Mouse (Mus musculus) erythroblast, embryonic 14.5 days (primary cell): ENCODE measurements around the gene Olfr399. TPM values are rescaled to one million over a fixed set of nuclear protein-coding genes. Genes with fewer than 3 reads are reported as not detected.

Experiments
- H3K27me3 ChIP-seq: 2 replicates; pipeline ENCODE4 v1.6.1; 2012; ENCODE audit warnings: inconsistent platforms; ENCODE audit not compliant: control insufficient read depth
- H3K36me3 ChIP-seq: 2 replicates; pipeline ENCODE4 v1.6.1; 2012; ENCODE audit warnings: mild to moderate bottlenecking, inconsistent platforms; ENCODE audit not compliant: control insufficient read depth
- H3K4me1 ChIP-seq: 2 replicates; pipeline ENCODE4 v1.6.1; 2012; ENCODE audit warnings: inconsistent platforms; ENCODE audit not compliant: control insufficient read depth
- H3K4me3 ChIP-seq: replicated peaks from 2 replicates; pipeline ENCODE3; 2012; ENCODE audit warnings: moderate library complexity, mild to moderate bottlenecking, inconsistent platforms
- H3K9me3 ChIP-seq: 2 replicates; pipeline ENCODE4 v1.6.1; 2012; ENCODE audit warnings: low read length, inconsistent platforms, mixed read lengths; ENCODE audit not compliant: control insufficient read depth
- GATA1 ChIP-seq: IDR thresholded peaks from 2 replicates; pipeline ENCODE4 v1.6.1; 2012; ENCODE audit warnings: low read length, inconsistent platforms, mixed read lengths
- TAL1 ChIP-seq: IDR thresholded peaks from 3 replicates; pipeline ENCODE4 v1.6.1; 2012; ENCODE audit warnings: low read length, inconsistent platforms, mixed read lengths
- polyA plus RNA-seq: library from polyadenylated mRNA; stranded (reverse); fragments of >175 nt; gene quantifications from 2 replicates; pipeline ENCODE4 v1.2.3, GENCODE M21; 2012

The Olfr399 gene
- polyA plus RNA-seq: not detected in 2 replicates

- no peak within 1 kb of the TSS for H3K4me3 ChIP-seq
- peaks cover 8% of the 10 kb centered on the region for H3K9me3 ChIP-seq
- TF ChIP-seq GATA1: no peak
- TF ChIP-seq TAL1: no peak
- H3K36me3 ChIP-seq: no peaks in the 10 kb centered on the region
- H3K27me3 ChIP-seq: no peaks in the 10 kb centered on the region
- H3K4me1 ChIP-seq: no peaks in the 10 kb centered on the region
These were observed at the start of gene Olfr399, which contains the start of gene Olfr139 for GRCm38 (mm10) chr11:74056451-74056850. Gene Olfr399 (minus strand): TSS chr11:74056615. Gene Olfr139 (minus strand): TSS chr11:74056551.

GRCm38 (mm10) chr11:74105066-74105465, 48.7 kb upstream of the Olfr399 start:
- no peaks in the 10 kb centered on the region for H3K36me3 ChIP-seq
- H3K4me1 ChIP-seq: no peaks in the 10 kb centered on the region
- H3K27me3 ChIP-seq: no peaks in the 10 kb centered on the region
- TF ChIP-seq TAL1 (no peak), GATA1 (no peak)
- H3K4me3 ChIP-seq: no peak overlapping the region
- peaks cover 14% of the 10 kb centered on the region for H3K9me3 ChIP-seq

GRCm38 (mm10) chr11:74101507-74101906, 45.1 kb upstream of the Olfr399 start:
- Histone ChIP-seq H3K36me3 (no peaks in the 10 kb centered on the region), H3K4me1 (no peaks in the 10 kb centered on the region), H3K9me3 (peaks cover 7% of the 10 kb centered on the region), H3K4me3 (no peak overlapping the region), H3K27me3 (no peaks in the 10 kb centered on the region)
- TF ChIP-seq GATA1: no peak
- TF ChIP-seq TAL1: no peak

GRCm38 (mm10) chr11:74100724-74101123, 44.3 kb upstream of the Olfr399 start:
- H3K4me3 ChIP-seq: no peak overlapping the region
- H3K27me3 ChIP-seq: no peaks in the 10 kb centered on the region
- H3K9me3 ChIP-seq: peaks cover 7% of the 10 kb centered on the region
- TF ChIP-seq TAL1 (no peak), GATA1 (no peak)
- no peaks in the 10 kb centered on the region for H3K36me3 ChIP-seq
- H3K4me1 ChIP-seq: no peaks in the 10 kb centered on the region

- no peaks in the 10 kb centered on the region for H3K4me1 ChIP-seq
- H3K27me3 ChIP-seq: no peaks in the 10 kb centered on the region
- peaks cover 2% of the 10 kb centered on the region for H3K9me3 ChIP-seq
- TF ChIP-seq GATA1: no peak
- TF ChIP-seq TAL1: no peak
- H3K36me3 ChIP-seq: no peaks in the 10 kb centered on the region
- H3K4me3 ChIP-seq: no peak within 1 kb of the TSS
These were observed 13.2 kb upstream of the Olfr399 start, which contains the start of gene Zfp616 for GRCm38 (mm10) chr11:74069655-74070054. Gene Zfp616 (plus strand): TSS chr11:74069955.

- TF ChIP-seq GATA1: no peak
- TF ChIP-seq TAL1: no peak
- H3K9me3 ChIP-seq: peaks cover 8% of the 10 kb centered on the region
- no peaks in the 10 kb centered on the region for H3K4me1 ChIP-seq
- H3K36me3 ChIP-seq: no peaks in the 10 kb centered on the region
- no peaks in the 10 kb centered on the region for H3K27me3 ChIP-seq
- no peak overlapping the region for H3K4me3 ChIP-seq
These were observed 5.1 kb downstream of the Olfr399 start for GRCm38 (mm10) chr11:74051347-74051746.

Other genes starting within 250 kb of the Olfr399 start
- gene Olfr392, start 239.6 kb downstream of the Olfr399 start, polyA plus RNA-seq: not detected in 2 replicates
- gene Olfr393, start 205.2 kb downstream of the Olfr399 start, polyA plus RNA-seq: not detected in 2 replicates
- gene Olfr394, start 165.8 kb downstream of the Olfr399 start, polyA plus RNA-seq: not detected in 2 replicates
- not detected in 2 replicates for gene Olfr395, start 147.3 kb downstream of the Olfr399 start, polyA plus RNA-seq
- not detected in 2 replicates for gene Olfr23, start 119.9 kb downstream of the Olfr399 start, polyA plus RNA-seq
- not detected in 2 replicates for gene Olfr397, start 95.8 kb downstream of the Olfr399 start, polyA plus RNA-seq
- gene Olfr398, start 66.2 kb downstream of the Olfr399 start, polyA plus RNA-seq: not detected in 2 replicates
- gene Olfr139, start 64 bp downstream of the Olfr399 start, polyA plus RNA-seq: not detected in 2 replicates
- gene Zfp616, start 13.3 kb upstream of the Olfr399 start, polyA plus RNA-seq: not detected in 2 replicates
- not detected in 2 replicates for gene Olfr401, start 57.1 kb upstream of the Olfr399 start, polyA plus RNA-seq
- gene Olfr402, start 96.9 kb upstream of the Olfr399 start, polyA plus RNA-seq: not detected in 2 replicates
- gene Olfr403, start 129.6 kb upstream of the Olfr399 start, polyA plus RNA-seq: 0.16 TPM in 1 of 2 replicates, not detected in the other
- gene Olfr43, start 154.8 kb upstream of the Olfr399 start, polyA plus RNA-seq: not detected in 2 replicates
- gene Olfr406, start 203.2 kb upstream of the Olfr399 start, polyA plus RNA-seq: not detected in 2 replicates
- not detected in 2 replicates for gene Olfr59, start 227.1 kb upstream of the Olfr399 start, polyA plus RNA-seq